Mouse (Mus musculus): ENCODE data around the gene Hsf3.

DNA sequence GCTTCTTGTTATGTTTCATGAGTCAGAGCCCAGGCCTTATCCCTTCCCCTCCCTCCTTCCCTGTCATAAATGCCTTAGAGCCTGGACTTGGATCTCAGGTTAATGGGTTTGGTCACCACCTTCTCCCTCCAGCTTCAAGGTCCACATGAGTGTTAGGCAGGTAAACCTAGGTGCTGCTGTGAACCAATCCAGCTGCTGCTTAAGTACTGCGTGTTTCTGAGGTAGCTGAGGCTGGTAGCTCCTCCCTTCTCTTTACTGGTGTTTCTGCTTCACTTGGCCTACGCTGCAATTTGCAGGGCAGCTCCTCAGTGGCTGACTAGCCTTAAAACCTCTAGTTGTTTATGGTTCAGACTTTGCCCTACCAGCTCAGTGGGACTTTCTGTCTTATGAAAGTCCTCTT is 945 bp downstream of the Hsf3 start, which contains the start of gene Heph:
- TF ChIP-seq EP300 (IDR thresholded peaks at IDR 0.05; ENCODE audit: low read depth) (no peak), CTCF (IDR thresholded peaks at IDR 0.05; ENCODE audit: low read depth) (no peak)
